Mouse (Mus musculus) thymus, adult 2 months (tissue): ENCODE measurements around the gene Ppfibp1. TPM values are rescaled to one million over a fixed set of nuclear protein-coding genes. Genes with fewer than 3 reads are reported as not detected.

Experiments
- DNase-seq: peaks from one replicate; pipeline ENCODE4 v3.0.0; 2021
- H3K27ac ChIP-seq: fragments of 200-500 bp; 2 replicates; pipeline ENCODE4 v1.5.1; 2012; ENCODE audit warnings: low read length, control low read depth; ENCODE audit not compliant: control insufficient read depth, insufficient read depth
- H3K27me3 ChIP-seq: fragments of 200-500 bp; 2 replicates; pipeline ENCODE4 v1.6.1; 2012; ENCODE audit warnings: mild to moderate bottlenecking, low read length, moderate library complexity, mixed read lengths; ENCODE audit not compliant: control insufficient read depth, insufficient read depth
- H3K36me3 ChIP-seq: fragments of 200-500 bp; 2 replicates; pipeline ENCODE4 v1.6.1; 2012; ENCODE audit warnings: mild to moderate bottlenecking, low read length, moderate library complexity; ENCODE audit not compliant: control insufficient read depth, insufficient read depth
- H3K4me1 ChIP-seq: fragments of 200-500 bp; replicated peaks from 2 replicates; pipeline ENCODE4 v1.6.1; 2012; ENCODE audit warnings: low read length; ENCODE audit not compliant: control insufficient read depth, insufficient read depth
- H3K4me3 ChIP-seq: fragments of 200-500 bp; 2 replicates; pipeline ENCODE4 v1.5.1; 2012; ENCODE audit warnings: mild to moderate bottlenecking, low read length, control low read depth, moderate library complexity; ENCODE audit not compliant: control insufficient read depth, insufficient read depth
- CTCF ChIP-seq: fragments of 200-500 bp; IDR thresholded peaks from 2 replicates; pipeline ENCODE4 v1.5.1; 2012; ENCODE audit warnings: mild to moderate bottlenecking, control low read depth, low read length, moderate library complexity, borderline replicate concordance; ENCODE audit not compliant: control insufficient read depth, poor library complexity, insufficient read depth; ENCODE audit errors: extremely low read depth
- POLR2A ChIP-seq: fragments of 200-500 bp; IDR thresholded peaks from 2 replicates; pipeline ENCODE4 v1.6.1; 2012; ENCODE audit warnings: mild to moderate bottlenecking, low read length, control low read depth, moderate library complexity; ENCODE audit not compliant: control insufficient read depth, poor library complexity, insufficient read depth; ENCODE audit errors: extremely low read depth
- WGBS: fragments of 180-500 bp; shearing (Covaris S2); methylation state at CpG from one replicate; pipeline ENCODE4 v1.1.7; 2018; 5-methylcytosine and 5-hydroxymethylcytosine counted together
- polyA plus RNA-seq: library from polyadenylated mRNA; depleted of rRNA; stranded (reverse); fragments of >200 nt; gene quantifications from 2 replicates; pipeline ENCODE4 v1.2.3, GENCODE M21; 2012

The Ppfibp1 gene
- polyA plus RNA-seq, 1 experiment: 5.0 TPM

DNA sequence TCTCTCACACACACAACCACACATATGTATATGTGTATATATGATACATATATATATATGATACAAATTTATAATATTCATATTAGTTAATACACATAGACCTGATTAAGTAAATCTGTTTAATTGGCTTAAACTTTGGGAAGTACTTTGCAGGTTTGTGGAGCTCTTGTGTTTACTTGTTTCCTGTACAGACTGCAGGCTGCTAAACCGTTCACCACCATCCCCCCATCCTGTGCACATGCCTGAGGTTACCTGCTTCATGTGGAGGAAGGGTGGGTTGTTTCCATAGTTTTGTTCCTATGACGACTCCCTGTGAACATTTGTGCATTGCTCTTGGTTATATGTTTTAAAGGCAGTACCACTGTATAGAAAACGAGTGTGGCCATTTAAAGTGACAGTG is 83.1 kb downstream of the Ppfibp1 start:
- no peak overlapping the region for H3K4me3 ChIP-seq
- no peaks in the 10 kb centered on the region for H3K27me3 ChIP-seq
- no peaks in the 10 kb centered on the region for H3K36me3 ChIP-seq
- TF ChIP-seq POLR2A (no peak), CTCF (no peak)
- H3K4me1 ChIP-seq: no peaks in the 10 kb centered on the region
- DNase-seq: no peak
- 29% methylated on average over 3 of the region's 3 CpGs for WGBS
- H3K27ac ChIP-seq: no peak overlapping the region

DNA sequence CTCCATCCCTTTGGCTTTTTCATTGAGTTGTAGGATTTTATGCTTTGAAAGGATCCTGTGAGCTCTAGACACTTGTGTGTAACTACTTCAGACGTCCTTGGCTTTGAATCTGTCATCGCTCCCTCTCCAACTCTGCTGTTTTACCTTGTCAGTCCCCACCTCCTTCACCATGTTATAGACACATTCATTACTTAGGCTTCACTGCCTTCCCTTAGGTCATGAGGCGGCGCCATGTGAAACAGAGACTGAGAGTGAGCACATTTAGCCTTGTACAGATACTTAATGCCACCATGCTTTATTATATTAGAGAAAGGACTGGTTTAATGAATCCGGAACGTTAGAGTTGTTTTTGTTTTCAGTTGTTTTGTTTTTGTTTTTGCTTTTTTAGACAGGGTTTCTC is 83.7 kb downstream of the Ppfibp1 start:
- TF ChIP-seq CTCF: no peak
- no peak for TF ChIP-seq POLR2A

DNA sequence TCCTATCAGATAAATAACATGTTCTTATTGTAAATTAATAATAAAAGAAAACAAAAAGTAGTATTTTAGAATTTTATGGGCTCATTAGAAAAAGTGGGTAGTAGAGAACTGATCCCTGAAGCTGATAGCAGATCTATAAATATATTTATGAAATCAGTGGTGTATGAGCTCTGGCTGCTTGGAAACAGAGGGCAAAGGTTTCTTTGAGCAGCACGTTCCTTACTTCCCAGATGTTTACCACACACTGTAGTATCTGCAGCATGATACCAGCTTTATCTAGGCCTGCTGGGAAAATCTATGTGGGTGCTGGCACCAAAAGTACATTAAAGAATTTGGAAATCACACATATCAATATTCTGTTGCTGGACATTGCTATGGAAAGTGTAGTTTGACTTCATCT is 84.5 kb downstream of the Ppfibp1 start:
- H3K27ac ChIP-seq: no peak overlapping the region
- WGBS: 95% methylated on average over 1 of the region's 1 CpGs
- DNase-seq: no peak
- H3K36me3 ChIP-seq: no peaks in the 10 kb centered on the region
- no peak overlapping the region for H3K4me3 ChIP-seq
- TF ChIP-seq POLR2A: no peak
- no peak for TF ChIP-seq CTCF
- no peaks in the 10 kb centered on the region for H3K4me1 ChIP-seq
- H3K27me3 ChIP-seq: no peaks in the 10 kb centered on the region

More for the DNA sequence above, 83.7 kb downstream of the Ppfibp1 start:
- no peaks in the 10 kb centered on the region for H3K4me1 ChIP-seq
- H3K27me3 ChIP-seq: no peaks in the 10 kb centered on the region
- no peak overlapping the region for H3K4me3 ChIP-seq
- DNase-seq: no peak
- WGBS: 95% methylated on average over 6 of the region's 6 CpGs
- no peaks in the 10 kb centered on the region for H3K36me3 ChIP-seq
- no peak overlapping the region for H3K27ac ChIP-seq

DNA sequence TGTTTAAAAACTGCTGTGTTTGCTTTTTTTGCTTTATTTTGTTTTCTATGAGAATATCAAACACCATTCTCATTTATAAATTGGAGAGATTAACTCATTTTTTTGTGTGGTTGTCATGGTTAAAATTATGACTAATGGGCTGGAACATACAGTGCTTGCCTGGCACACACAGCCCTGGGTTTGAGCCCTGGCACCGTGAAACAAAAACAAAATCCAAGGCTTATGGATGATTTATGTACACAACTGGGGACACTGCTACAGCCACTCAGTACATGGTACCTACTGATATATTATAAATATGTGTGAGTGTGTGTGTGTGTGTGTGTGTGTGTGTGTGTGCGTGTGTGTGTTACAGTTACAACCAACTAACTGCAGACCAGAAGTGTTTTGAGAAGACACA is 85.1 kb downstream of the Ppfibp1 start:
- H3K36me3 ChIP-seq: no peaks in the 10 kb centered on the region
- no peaks in the 10 kb centered on the region for H3K27me3 ChIP-seq

DNA sequence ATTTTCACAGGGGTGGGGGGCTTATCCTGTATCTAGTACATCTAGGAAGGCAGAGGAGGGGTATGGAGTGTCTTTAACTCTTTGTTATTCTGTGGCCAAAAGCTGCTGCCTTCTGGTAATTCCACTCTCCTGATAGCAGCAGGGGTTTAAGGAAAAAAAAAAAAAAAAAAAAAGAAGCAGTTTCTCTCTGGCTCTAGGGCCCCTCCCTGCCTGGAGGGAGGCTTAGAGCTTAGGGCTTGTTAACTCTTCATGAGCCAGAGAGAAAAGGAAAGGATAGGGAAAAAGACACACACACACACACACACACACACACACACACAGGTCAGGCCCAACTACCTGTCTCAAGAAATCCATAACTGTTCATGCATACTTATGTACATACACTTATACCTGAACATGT is 85.5 kb downstream of the Ppfibp1 start:
- no peaks in the 10 kb centered on the region for H3K4me1 ChIP-seq
- H3K36me3 ChIP-seq: no peaks in the 10 kb centered on the region
- H3K27me3 ChIP-seq: no peaks in the 10 kb centered on the region
- H3K27ac ChIP-seq: no peak overlapping the region
- no peak for DNase-seq
- H3K4me3 ChIP-seq: no peak overlapping the region
- TF ChIP-seq CTCF: no peak
- TF ChIP-seq POLR2A: no peak

More for the DNA sequence above, 85.1 kb downstream of the Ppfibp1 start:
- no peak for DNase-seq
- 92% methylated on average over 2 of the region's 2 CpGs for WGBS
- Histone ChIP-seq H3K4me3 (no peak overlapping the region), H3K4me1 (no peaks in the 10 kb centered on the region), H3K27ac (no peak overlapping the region)
- TF ChIP-seq CTCF (no peak), POLR2A (no peak)

DNA sequence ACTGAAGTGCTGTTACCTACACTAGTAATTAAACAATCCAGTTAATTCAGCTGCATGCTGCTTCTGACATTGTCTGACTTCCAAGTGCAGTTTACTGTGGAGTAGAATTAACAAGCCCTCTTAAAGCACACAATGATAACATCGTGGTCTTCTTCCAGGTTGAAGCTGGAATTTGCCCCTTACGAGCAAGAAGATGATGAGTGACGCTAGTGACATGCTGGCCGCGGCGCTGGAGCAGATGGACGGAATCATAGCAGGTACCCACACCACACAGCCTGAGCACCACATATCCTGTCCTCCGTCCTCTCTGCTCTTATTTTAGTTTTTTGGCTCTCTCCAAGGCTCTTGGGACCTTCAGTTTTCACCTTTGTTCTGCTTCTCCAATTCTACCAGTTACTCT is 88.2 kb downstream of the Ppfibp1 start:
- H3K4me1 ChIP-seq: no peaks in the 10 kb centered on the region
- H3K36me3 ChIP-seq: no peaks in the 10 kb centered on the region
- no peak for DNase-seq
- no peaks in the 10 kb centered on the region for H3K27me3 ChIP-seq
- TF ChIP-seq POLR2A (no peak), CTCF (no peak)
- 92% methylated on average over 8 of the region's 8 CpGs for WGBS
- H3K4me3 ChIP-seq: no peak overlapping the region
- no peak overlapping the region for H3K27ac ChIP-seq

DNA sequence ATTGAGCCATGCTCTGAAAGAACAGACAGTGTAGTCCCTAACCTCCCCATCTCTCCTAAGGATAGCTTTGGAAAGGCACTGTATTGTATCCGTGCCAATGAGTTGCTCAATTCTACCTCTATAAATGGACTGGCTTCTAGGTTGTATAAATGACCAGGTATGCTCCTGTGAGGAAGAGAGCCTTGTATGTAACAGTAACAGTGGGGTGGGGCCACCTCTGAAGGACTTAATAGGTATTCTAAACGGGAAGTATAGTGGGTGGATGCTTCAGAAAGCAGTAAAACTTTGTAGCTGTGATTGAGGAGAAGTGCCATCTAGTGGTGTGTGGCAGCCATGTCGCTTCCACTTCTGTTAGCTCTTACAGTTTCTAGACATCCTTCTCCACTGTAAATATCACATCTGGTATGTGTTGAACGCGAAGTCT is 90.4 kb downstream of the Ppfibp1 start:
- H3K27me3 ChIP-seq: no peaks in the 10 kb centered on the region
- DNase-seq: no peak
- TF ChIP-seq CTCF (no peak), POLR2A (no peak)
- H3K4me1 ChIP-seq: no peaks in the 10 kb centered on the region
- 72% methylated on average over 5 of the region's 5 CpGs for WGBS
- H3K36me3 ChIP-seq: no peaks in the 10 kb centered on the region
- no peak overlapping the region for H3K27ac ChIP-seq
- no peak overlapping the region for H3K4me3 ChIP-seq
